Mouse (Mus musculus): ENCODE data around the gene Tnrc6b. TPM values are rescaled to one million over a fixed set of nuclear protein-coding genes. Genes with fewer than 3 reads are reported as not detected.

Gene Tnrc6b
- 26.8 and 32.9 TPM in 2 replicates for polyA plus RNA-seq (2015; fragmentation: Nextera tagmentation; extraction: Ambion mirVana)

GRCm38 (mm10) chr15:80710608-80711363 is at the start of gene Tnrc6b:
TSS of gene Tnrc6b (plus strand) at chr15:80711313.
- ATAC-seq = peak; percentile 97
- peak within 1 kb of the TSS; percentile 91 for H3K9ac ChIP-seq (ENCODE audit: low read depth, low read length)
- peak within 1 kb of the TSS; percentile 85 for H3K4me2 ChIP-seq (ENCODE audit: low read length)
- H3K27ac ChIP-seq (ENCODE audit: low read depth, low read length) = peak within 1 kb of the TSS; percentile 97
- WGBS = under 1% methylated on average over 39 of the region's 39 CpGs
- no peaks in the 10 kb centered on the region for H3K36me3 ChIP-seq (ENCODE audit: control insufficient read depth, insufficient read depth, low read length)
- peak within 1 kb of the TSS; percentile 89 for H3K4me3 ChIP-seq (ENCODE audit: low read length)
- no peaks in the 10 kb centered on the region for H3K9me3 ChIP-seq (ENCODE audit: control insufficient read depth, low read length)
- no peaks in the 10 kb centered on the region for H3K27me3 ChIP-seq (replicated peaks; ENCODE audit: control insufficient read depth, insufficient read depth, low read length)
- peaks cover 21% of the 10 kb centered on the region for H3K4me1 ChIP-seq (ENCODE audit: control insufficient read depth, insufficient read depth, low read depth, low read length)

GRCm38 (mm10) chr15:80664444-80664843 is 46.7 kb upstream of the Tnrc6b start:
- Histone ChIP-seq H3K4me3 (ENCODE audit: low read length) (no peak overlapping the region), H3K27ac (ENCODE audit: low read depth, low read length) (no peak overlapping the region), H3K4me2 (ENCODE audit: low read length) (no peak overlapping the region), H3K27me3 (replicated peaks; ENCODE audit: control insufficient read depth, insufficient read depth, low read length) (no peaks in the 10 kb centered on the region), H3K9ac (ENCODE audit: low read depth, low read length) (no peak overlapping the region), H3K9me3 (ENCODE audit: control insufficient read depth, low read length) (no peaks in the 10 kb centered on the region), H3K36me3 (ENCODE audit: control insufficient read depth, insufficient read depth, low read length) (no peaks in the 10 kb centered on the region), H3K4me1 (ENCODE audit: control insufficient read depth, insufficient read depth, low read depth, low read length) (no peaks in the 10 kb centered on the region)
- ATAC-seq = no peak
- 89% methylated on average over 4 of the region's 4 CpGs for WGBS

- H3K9ac ChIP-seq (ENCODE audit: low read depth, low read length) = peak within 1 kb of the TSS; percentile 59
- H3K36me3 ChIP-seq (ENCODE audit: control insufficient read depth, insufficient read depth, low read length) = no peaks in the 10 kb centered on the region
- peak within 1 kb of the TSS; percentile 42 for H3K4me3 ChIP-seq (ENCODE audit: low read length)
- H3K9me3 ChIP-seq (ENCODE audit: control insufficient read depth, low read length) = no peaks in the 10 kb centered on the region
- WGBS = 5% methylated on average over 79 of the region's 85 CpGs
- H3K4me1 ChIP-seq (ENCODE audit: control insufficient read depth, insufficient read depth, low read depth, low read length) = peaks cover 9% of the 10 kb centered on the region
- H3K27ac ChIP-seq (ENCODE audit: low read depth, low read length) = no peak within 1 kb of the TSS
- ATAC-seq = peak; percentile 54; the same call in 1 of the 2 replicates
- H3K27me3 ChIP-seq (replicated peaks; ENCODE audit: control insufficient read depth, insufficient read depth, low read length) = peaks cover 18% of the 10 kb centered on the region
- H3K4me2 ChIP-seq (ENCODE audit: low read length) = peak within 1 kb of the TSS; percentile 72
Observed at GRCm38 (mm10) chr15:80671295-80672252, 39.5 kb upstream of the Tnrc6b start, which contains the start of gene Fam83f. TSS of gene Fam83f (plus strand) at chr15:80671847.

DNA sequence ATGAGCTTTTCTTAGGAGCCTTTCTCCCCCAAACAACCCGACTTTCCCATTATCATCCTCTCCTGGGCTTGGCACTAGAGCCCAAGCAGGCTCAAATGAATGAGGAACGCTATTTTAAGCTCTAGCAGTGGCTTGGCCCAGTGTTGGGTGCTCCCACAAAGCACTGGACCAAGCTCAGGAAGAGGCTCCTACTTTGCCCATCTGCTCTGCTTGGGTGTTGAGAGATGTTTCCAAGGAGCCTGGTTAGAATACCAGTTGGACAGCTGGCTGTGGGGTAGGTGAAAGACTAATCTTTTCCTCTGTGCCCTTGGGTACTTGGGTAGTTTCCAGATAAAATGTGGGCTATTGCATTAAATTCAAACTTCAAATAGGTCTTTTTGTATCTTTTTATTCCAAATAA is 38.3 kb upstream of the Tnrc6b start:
- Histone ChIP-seq H3K9ac (ENCODE audit: low read depth, low read length) (no peak overlapping the region), H3K36me3 (ENCODE audit: control insufficient read depth, insufficient read depth, low read length) (no peaks in the 10 kb centered on the region), H3K4me1 (ENCODE audit: control insufficient read depth, insufficient read depth, low read depth, low read length) (peaks cover 9% of the 10 kb centered on the region), H3K9me3 (ENCODE audit: control insufficient read depth, low read length) (no peaks in the 10 kb centered on the region), H3K27ac (ENCODE audit: low read depth, low read length) (no peak overlapping the region), H3K4me2 (ENCODE audit: low read length) (no peak overlapping the region), H3K27me3 (replicated peaks; ENCODE audit: control insufficient read depth, insufficient read depth, low read length) (peaks cover 18% of the 10 kb centered on the region), H3K4me3 (ENCODE audit: low read length) (no peak overlapping the region)
- ATAC-seq = no peak
- WGBS = 63% methylated on average over 2 of the region's 2 CpGs

- Histone ChIP-seq H3K9me3 (ENCODE audit: control insufficient read depth, low read length) (no peaks in the 10 kb centered on the region), H3K36me3 (ENCODE audit: control insufficient read depth, insufficient read depth, low read length) (no peaks in the 10 kb centered on the region), H3K4me2 (ENCODE audit: low read length) (no peak overlapping the region), H3K27ac (ENCODE audit: low read depth, low read length) (no peak overlapping the region), H3K4me1 (ENCODE audit: control insufficient read depth, insufficient read depth, low read depth, low read length) (peaks cover 9% of the 10 kb centered on the region), H3K4me3 (ENCODE audit: low read length) (no peak overlapping the region), H3K9ac (ENCODE audit: low read depth, low read length) (no peak overlapping the region), H3K27me3 (replicated peaks; ENCODE audit: control insufficient read depth, insufficient read depth, low read length) (peaks cover 18% of the 10 kb centered on the region)
- WGBS = 64% methylated on average over 4 of the region's 4 CpGs
- no peak for ATAC-seq
Observed at GRCm38 (mm10) chr15:80673337-80674095, 37.6 kb upstream of the Tnrc6b start.

DNA sequence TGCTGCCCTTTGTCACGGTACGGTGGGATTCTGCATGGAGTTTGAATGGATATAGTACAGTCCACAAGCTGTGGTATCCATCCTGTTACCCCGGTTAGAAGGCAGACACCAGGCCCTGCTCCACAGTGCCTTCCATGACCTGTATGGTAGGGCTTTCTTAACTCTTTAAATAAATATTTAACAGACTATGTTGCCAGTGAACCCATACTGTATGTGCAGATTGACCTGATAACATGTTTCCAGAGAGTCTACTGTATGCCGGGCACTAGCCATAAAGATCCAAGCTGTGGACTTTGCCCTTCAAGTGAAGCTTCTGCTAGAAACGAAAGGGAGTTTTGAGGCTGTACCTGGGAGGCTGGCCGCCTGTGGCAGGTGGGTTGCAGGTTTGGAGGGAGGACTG is 36.4 kb upstream of the Tnrc6b start:
- Histone ChIP-seq H3K4me2 (ENCODE audit: low read length) (no peak overlapping the region), H3K9ac (ENCODE audit: low read depth, low read length) (no peak overlapping the region), H3K36me3 (ENCODE audit: control insufficient read depth, insufficient read depth, low read length) (no peaks in the 10 kb centered on the region), H3K4me1 (ENCODE audit: control insufficient read depth, insufficient read depth, low read depth, low read length) (peaks cover 13% of the 10 kb centered on the region), H3K9me3 (ENCODE audit: control insufficient read depth, low read length) (no peaks in the 10 kb centered on the region), H3K27me3 (replicated peaks; ENCODE audit: control insufficient read depth, insufficient read depth, low read length) (peaks cover 15% of the 10 kb centered on the region), H3K27ac (ENCODE audit: low read depth, low read length) (no peak overlapping the region), H3K4me3 (ENCODE audit: low read length) (no peak overlapping the region)
- WGBS = 86% methylated on average over 6 of the region's 6 CpGs
- ATAC-seq = no peak

DNA sequence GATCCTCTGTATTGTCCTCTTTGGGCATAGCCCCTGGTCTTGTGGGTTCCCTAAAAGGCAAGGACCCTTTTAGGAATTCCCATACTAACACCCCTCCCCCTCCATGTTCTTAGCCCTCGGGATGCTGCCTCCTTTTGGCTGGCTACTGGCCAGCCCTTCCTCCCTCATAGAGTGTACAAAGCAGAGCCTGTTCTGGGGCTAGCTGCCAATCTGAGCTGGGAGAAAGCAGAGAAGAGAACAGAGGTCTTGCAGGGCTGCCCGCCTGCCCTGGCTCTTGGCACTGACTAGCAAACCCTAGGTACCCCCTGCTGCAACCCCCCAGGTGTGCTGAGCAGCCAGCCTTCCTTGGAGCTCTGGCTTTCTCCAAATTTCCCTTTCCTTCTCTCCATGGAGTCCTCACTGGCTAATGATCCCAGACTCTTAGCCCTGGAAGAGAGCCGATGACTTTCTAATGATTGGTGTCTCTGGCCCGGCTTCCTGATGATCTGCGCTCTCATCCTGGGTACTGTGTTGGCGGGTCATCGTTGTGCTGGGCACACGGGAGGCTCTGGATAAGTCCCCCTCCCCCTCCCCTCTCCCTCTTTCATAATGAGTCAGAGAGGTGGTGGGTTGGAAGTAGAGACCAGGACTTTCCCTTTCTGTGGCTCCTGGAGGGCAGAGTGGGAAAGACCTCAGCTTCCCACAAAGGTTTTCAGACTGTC is 31.4 kb upstream of the Tnrc6b start:
- peaks cover 15% of the 10 kb centered on the region for H3K4me1 ChIP-seq (ENCODE audit: control insufficient read depth, insufficient read depth, low read depth, low read length)
- H3K27ac ChIP-seq (ENCODE audit: low read depth, low read length) = peak overlapping the region; percentile 61
- H3K9ac ChIP-seq (ENCODE audit: low read depth, low read length) = no peak overlapping the region
- peak; percentile 88 for ATAC-seq
- 25% methylated on average over 8 of the region's 8 CpGs for WGBS
- no peaks in the 10 kb centered on the region for H3K9me3 ChIP-seq (ENCODE audit: control insufficient read depth, low read length)
- H3K4me2 ChIP-seq (ENCODE audit: low read length) = no peak overlapping the region
- no peaks in the 10 kb centered on the region for H3K36me3 ChIP-seq (ENCODE audit: control insufficient read depth, insufficient read depth, low read length)
- no peak overlapping the region for H3K4me3 ChIP-seq (ENCODE audit: low read length)
- H3K27me3 ChIP-seq (replicated peaks; ENCODE audit: control insufficient read depth, insufficient read depth, low read length) = no peaks in the 10 kb centered on the region

DNA sequence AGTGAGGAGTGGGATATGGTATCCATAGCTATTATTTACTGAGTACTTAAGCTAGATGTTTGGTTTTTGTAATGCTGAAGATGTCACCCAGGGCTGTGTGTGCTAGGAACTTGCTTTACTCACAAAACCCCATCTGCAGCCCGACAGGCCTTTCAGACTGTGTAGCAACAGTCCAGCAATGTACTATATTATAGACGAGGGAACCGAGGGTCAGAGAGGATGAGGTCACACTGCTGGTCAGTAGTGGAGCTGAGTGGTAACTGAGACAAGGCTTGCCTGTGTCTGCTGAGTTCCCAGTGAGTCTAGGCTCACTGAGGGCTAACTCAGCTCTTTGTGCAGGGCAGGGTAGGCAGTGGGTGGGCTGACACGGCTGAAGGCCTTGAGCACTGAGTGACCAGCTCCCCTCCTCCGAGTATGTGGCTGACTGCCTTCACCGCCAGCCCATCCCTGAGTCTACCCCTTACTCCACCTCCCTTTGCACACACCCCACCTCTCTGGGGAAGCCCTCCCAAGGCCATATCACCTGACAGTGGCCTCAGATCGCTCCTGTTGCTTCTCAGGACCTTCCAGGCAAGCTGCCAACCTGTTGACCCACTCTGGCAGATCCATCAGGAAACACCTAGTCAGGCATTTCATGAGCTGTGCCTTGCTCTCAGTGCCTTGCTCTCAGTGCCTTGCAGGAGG is 30.6 kb upstream of the Tnrc6b start:
- Histone ChIP-seq H3K4me1 (ENCODE audit: control insufficient read depth, insufficient read depth, low read depth, low read length) (peaks cover 19% of the 10 kb centered on the region), H3K27me3 (replicated peaks; ENCODE audit: control insufficient read depth, insufficient read depth, low read length) (no peaks in the 10 kb centered on the region), H3K36me3 (ENCODE audit: control insufficient read depth, insufficient read depth, low read length) (no peaks in the 10 kb centered on the region), H3K9ac (ENCODE audit: low read depth, low read length) (no peak overlapping the region), H3K4me2 (ENCODE audit: low read length) (no peak overlapping the region), H3K4me3 (ENCODE audit: low read length) (no peak overlapping the region), H3K9me3 (ENCODE audit: control insufficient read depth, low read length) (no peaks in the 10 kb centered on the region), H3K27ac (ENCODE audit: low read depth, low read length) (no peak overlapping the region)
- ATAC-seq = no peak
- 56% methylated on average over 7 of the region's 7 CpGs for WGBS
